Mouse (Mus musculus): Measurements from ENCODE around the gene AL732309.1. TPM values are rescaled to one million over a fixed set of nuclear protein-coding genes. Genes with fewer than 3 reads are reported as not detected.

AL732309.1 gene
- polyA plus RNA-seq, 1 experiment from 2014 or later, result 3.0 TPM

- Histone ChIP-seq H3K36me3 (ENCODE audit: inconsistent target) (peaks cover 28% of the 10 kb centered on the region), H3K27ac (peak overlapping the region; percentile 98), H3K4me3 (ENCODE audit: inconsistent target) (peak overlapping the region; percentile 87), H3K79me2 (ENCODE audit: inconsistent target) (peaks cover 31% of the 10 kb centered on the region)
- 20% methylated on average over 2 of the region's 2 CpGs for whole genome bisulfite sequencing (ENCODE audit: missing documents)
These were observed 49.5 kb downstream of the AL732309.1 start for GRCm38 (mm10) chr2:25197191-25197590.

- peak within 1 kb of the TSS; percentile 98 for H3K27ac ChIP-seq
- H3K36me3 ChIP-seq (ENCODE audit: inconsistent target), result peaks cover 20% of the 10 kb centered on the region; the same call in 1 of the 2 replicates
- 1% methylated on average over 8 of the region's 8 CpGs for WGBS (ENCODE audit: missing documents)
- H3K4me3 ChIP-seq (ENCODE audit: inconsistent target), result peak within 1 kb of the TSS; percentile 87
- peaks cover 31% of the 10 kb centered on the region for H3K79me2 ChIP-seq (ENCODE audit: inconsistent target)
These were observed 50.3 kb downstream of the AL732309.1 start, which contains the start of gene Tor4a for GRCm38 (mm10) chr2:25196172-25196954. TSS of gene Tor4a (minus strand) at chr2:25196886.

GRCm38 (mm10) chr2:25195211-25196156 is 51.2 kb downstream of the AL732309.1 start:
- Histone ChIP-seq H3K4me3 (ENCODE audit: inconsistent target) (peak overlapping the region; percentile 87), H3K27ac (peak overlapping the region; percentile 98), H3K36me3 (ENCODE audit: inconsistent target) (peaks cover 11% of the 10 kb centered on the region; the same call in 1 of the 2 replicates), H3K79me2 (ENCODE audit: inconsistent target) (peaks cover 31% of the 10 kb centered on the region)
- under 1% methylated on average over 55 of the region's 55 CpGs for WGBS (ENCODE audit: missing documents)

Other genes with a start within 250 kb of the AL732309.1 start
- 4.8 to 12.0 TPM (median 8.9 TPM) in 3 replicates for gene Nsmf, start 192.5 kb downstream of the AL732309.1 start, polyA plus RNA-seq (2018)
- not detected in 3 replicates for gene Entpd8, start 166.6 kb downstream of the AL732309.1 start, polyA plus RNA-seq (2018)
- not detected in 3 replicates for gene Noxa1, start 151.7 kb downstream of the AL732309.1 start, polyA plus RNA-seq (2018)
- gene Nrarp, start 66.1 kb downstream of the AL732309.1 start, polyA plus RNA-seq (2018), result not detected in 3 replicates
- gene Tor4a, start 50.0 kb downstream of the AL732309.1 start, polyA plus RNA-seq (2018), result 56.5 to 71.1 TPM (median 57.4 TPM) in 3 replicates
- 18.9 to 30.4 TPM (median 29.5 TPM) in 3 replicates for gene Nelfb, start 35.4 kb downstream of the AL732309.1 start, polyA plus RNA-seq (2018)
- gene Stpg3, start 32.2 kb downstream of the AL732309.1 start, polyA plus RNA-seq (2018), result not detected in 3 replicates
- gene Fam166a, start 28.1 kb downstream of the AL732309.1 start, polyA plus RNA-seq (2018), result not detected in 3 replicates
- 49.1 to 144 TPM (median 76.8 TPM) in 3 replicates for gene Tubb4b, start 22.2 kb downstream of the AL732309.1 start, polyA plus RNA-seq (2018)
- gene Slc34a3, start 12.5 kb downstream of the AL732309.1 start, polyA plus RNA-seq (2018), result not detected in 3 replicates
- gene Rnf224, start 10.1 kb downstream of the AL732309.1 start, polyA plus RNA-seq (2018), result not detected in 3 replicates
- gene Rnf208, start 4.6 kb downstream of the AL732309.1 start, polyA plus RNA-seq (2018), result 0.21 to 0.42 TPM in 2 of 3 replicates, not detected in the other
- gene Cysrt1, start 4.4 kb downstream of the AL732309.1 start, polyA plus RNA-seq (2018), result not detected in 3 replicates
- 5.9 to 17.1 TPM (median 12.4 TPM) in 3 replicates for gene Tmem203, start 8.6 kb upstream of the AL732309.1 start, polyA plus RNA-seq (2018)
- 6.1 to 7.8 TPM (median 6.6 TPM) in 3 replicates for gene Tprn, start 15.8 kb upstream of the AL732309.1 start, polyA plus RNA-seq (2018)
- 26.0 to 60.7 TPM (median 55.7 TPM) in 3 replicates for gene Ssna1, start 25.6 kb upstream of the AL732309.1 start, polyA plus RNA-seq (2018)
- gene Anapc2, start 25.6 kb upstream of the AL732309.1 start, polyA plus RNA-seq (2018), result 51.0 to 59.8 TPM (median 54.1 TPM) in 3 replicates
- not detected in 3 replicates for gene Tmem210, start 41.3 kb upstream of the AL732309.1 start, polyA plus RNA-seq (2018)
- not detected in 3 replicates for gene Lrrc26, start 43.1 kb upstream of the AL732309.1 start, polyA plus RNA-seq (2018)
- gene Grin1, start 72.3 kb upstream of the AL732309.1 start, polyA plus RNA-seq (2018), result not detected in 3 replicates
- 36.0 to 43.5 TPM (median 43.4 TPM) in 3 replicates for gene Man1b1, start 85.5 kb upstream of the AL732309.1 start, polyA plus RNA-seq (2018)
- gene Dpp7, start 109.5 kb upstream of the AL732309.1 start, polyA plus RNA-seq (2018), result 101 to 192 TPM (median 107 TPM) in 3 replicates
- 55.8 to 128 TPM (median 119 TPM) in 3 replicates for gene Uap1l1, start 118.8 kb upstream of the AL732309.1 start, polyA plus RNA-seq (2018)
- gene Sapcd2, start 125.5 kb upstream of the AL732309.1 start, polyA plus RNA-seq (2018), result 0.13 to 0.73 TPM in 2 of 3 replicates, not detected in the other
- gene Entpd2, start 149.0 kb upstream of the AL732309.1 start, polyA plus RNA-seq (2018), result 0.07 TPM in 1 of 3 replicates, not detected in the others
- 1.2 to 2.9 TPM (median 2.5 TPM) in 3 replicates for gene Npdc1, start 152.5 kb upstream of the AL732309.1 start, polyA plus RNA-seq (2018)
- gene Fut7, start 176.4 kb upstream of the AL732309.1 start, polyA plus RNA-seq (2018), result 1.3 to 2.4 TPM (median 2.2 TPM) in 3 replicates
- gene Abca2, start 181.8 kb upstream of the AL732309.1 start, polyA plus RNA-seq (2018), result 9.5 to 19.7 TPM (median 13.5 TPM) in 3 replicates
- gene Clic3, start 210.0 kb upstream of the AL732309.1 start, polyA plus RNA-seq (2018), result not detected in 3 replicates
- gene Paxx, start 214.2 kb upstream of the AL732309.1 start, polyA plus RNA-seq (2018), result 6.0 to 12.9 TPM (median 6.4 TPM) in 3 replicates
- not detected in 3 replicates for gene Ptgds, start 223.2 kb upstream of the AL732309.1 start, polyA plus RNA-seq (2018)
- gene Lcn12, start 247.0 kb upstream of the AL732309.1 start, polyA plus RNA-seq (2018), result not detected in 3 replicates

All from macrophage (primary cell).